Mouse (Mus musculus): ENCODE measurements at regions not wholly inside any gene's neighbourhood (a gene's known extent, or its start where the extent isn't known, plus 50 kb on each side); places are given as distances from the start of the nearest gene placed in this dataset.

DNA sequence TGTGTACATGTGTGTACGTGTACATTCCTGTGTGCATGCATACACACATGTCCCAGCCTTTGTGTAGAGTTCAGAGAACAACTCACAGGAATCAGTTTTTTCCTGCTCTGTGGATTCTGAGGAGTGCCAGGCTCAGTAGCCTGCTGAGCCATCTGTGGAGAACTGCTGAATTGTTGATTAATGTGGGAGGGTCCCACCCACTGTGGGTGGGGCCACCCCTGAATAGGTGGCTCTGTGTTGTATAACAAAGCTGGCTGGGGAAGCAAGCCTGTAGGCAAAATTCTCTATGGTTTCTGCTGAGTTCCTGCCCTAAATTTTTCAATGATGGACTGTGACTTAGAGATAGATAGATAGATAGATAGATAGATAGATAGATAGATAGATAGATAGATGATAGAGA, 196.8 kb upstream of the Mvb12b start:
- Histone ChIP-seq H3K36me3 (ENCODE audit: control insufficient read depth, insufficient read depth) (no peaks in the 10 kb centered on the region), H3K4me3 (ENCODE audit: insufficient read depth, poor library complexity, severe bottlenecking) (no peak overlapping the region), H3K79me2 (ENCODE audit: control insufficient read depth, insufficient read depth) (no peaks in the 10 kb centered on the region), H3K27me3 (ENCODE audit: control insufficient read depth, insufficient read depth, insufficient read length) (peaks cover 7% of the 10 kb centered on the region), H3ac (ENCODE audit: control insufficient read depth, insufficient read length, low read depth) (no peak overlapping the region), H3K79me3 (ENCODE audit: low read depth) (no peaks in the 10 kb centered on the region)
- no peak for TF ChIP-seq CEBPB (IDR thresholded peaks at IDR 0.05; ENCODE audit: low read depth)
- TF ChIP-seq CTCF (IDR thresholded peaks at IDR 0.05; ENCODE audit: control insufficient read depth, insufficient read depth, insufficient read length), result no peak
- no peak for TF ChIP-seq USF1 (IDR thresholded peaks at IDR 0.05; ENCODE audit: low read depth)
- no peak for TF ChIP-seq MYOG (IDR thresholded peaks at IDR 0.05; ENCODE audit: control insufficient read depth, extremely low read depth, insufficient read length)
- TF ChIP-seq MAX (IDR thresholded peaks at IDR 0.05), result no peak

- TF ChIP-seq MYOD1 (IDR thresholded peaks at IDR 0.05; ENCODE audit: control insufficient read depth, insufficient read length, low read depth) (no peak), MAX (IDR thresholded peaks at IDR 0.05) (no peak), USF1 (IDR thresholded peaks at IDR 0.05; ENCODE audit: low read depth) (no peak), CEBPB (IDR thresholded peaks at IDR 0.05; ENCODE audit: low read depth) (no peak), CTCF (IDR thresholded peaks at IDR 0.05; ENCODE audit: control insufficient read depth, insufficient read depth, insufficient read length) (no peak), MYOG (IDR thresholded peaks at IDR 0.05; ENCODE audit: control insufficient read depth, extremely low read depth, insufficient read length) (no peak), FOSL1 (IDR thresholded peaks at IDR 0.05; ENCODE audit: insufficient read depth, low read length, poor library complexity, severe bottlenecking) (no peak)
- no peak overlapping the region for H3K4me3 ChIP-seq (ENCODE audit: insufficient read depth, poor library complexity, severe bottlenecking)
- no peaks in the 10 kb centered on the region for H3K79me3 ChIP-seq (ENCODE audit: low read depth)
- peaks cover 10% of the 10 kb centered on the region for H3K27me3 ChIP-seq (ENCODE audit: control insufficient read depth, insufficient read depth, insufficient read length)
- no peaks in the 10 kb centered on the region for H3K36me3 ChIP-seq (ENCODE audit: control insufficient read depth, insufficient read depth)
- H3K79me2 ChIP-seq (ENCODE audit: control insufficient read depth, insufficient read depth), result no peaks in the 10 kb centered on the region
- H3ac ChIP-seq (ENCODE audit: control insufficient read depth, insufficient read length, low read depth), result no peak overlapping the region
Measured at GRCm38 (mm10) chr2:34082486-34082885, 194.7 kb upstream of the Mvb12b start.

- Histone ChIP-seq H3ac (ENCODE audit: control insufficient read depth, insufficient read length, low read depth) (no peak overlapping the region), H3K79me3 (ENCODE audit: low read depth) (no peaks in the 10 kb centered on the region), H3K27me3 (ENCODE audit: control insufficient read depth, insufficient read depth, insufficient read length) (peaks cover 21% of the 10 kb centered on the region), H3K79me2 (ENCODE audit: control insufficient read depth, insufficient read depth) (no peaks in the 10 kb centered on the region), H3K36me3 (ENCODE audit: control insufficient read depth, insufficient read depth) (no peaks in the 10 kb centered on the region), H3K4me3 (ENCODE audit: insufficient read depth, poor library complexity, severe bottlenecking) (no peak overlapping the region)
- TF ChIP-seq MYOD1 (IDR thresholded peaks at IDR 0.05; ENCODE audit: control insufficient read depth, insufficient read length, low read depth), result no peak
- no peak for TF ChIP-seq CTCF (IDR thresholded peaks at IDR 0.05; ENCODE audit: control insufficient read depth, insufficient read depth, insufficient read length)
- TF ChIP-seq MAX (IDR thresholded peaks at IDR 0.05), result no peak
- no peak for TF ChIP-seq CEBPB (IDR thresholded peaks at IDR 0.05; ENCODE audit: low read depth)
- no peak for TF ChIP-seq MYOG (IDR thresholded peaks at IDR 0.05; ENCODE audit: control insufficient read depth, extremely low read depth, insufficient read length)
- no peak for TF ChIP-seq USF1 (IDR thresholded peaks at IDR 0.05; ENCODE audit: low read depth)
- no peak for TF ChIP-seq FOSL1 (IDR thresholded peaks at IDR 0.05; ENCODE audit: insufficient read depth, low read length, poor library complexity, severe bottlenecking)
Measured at GRCm38 (mm10) chr2:34080176-34080575, 192.4 kb upstream of the Mvb12b start.

DNA sequence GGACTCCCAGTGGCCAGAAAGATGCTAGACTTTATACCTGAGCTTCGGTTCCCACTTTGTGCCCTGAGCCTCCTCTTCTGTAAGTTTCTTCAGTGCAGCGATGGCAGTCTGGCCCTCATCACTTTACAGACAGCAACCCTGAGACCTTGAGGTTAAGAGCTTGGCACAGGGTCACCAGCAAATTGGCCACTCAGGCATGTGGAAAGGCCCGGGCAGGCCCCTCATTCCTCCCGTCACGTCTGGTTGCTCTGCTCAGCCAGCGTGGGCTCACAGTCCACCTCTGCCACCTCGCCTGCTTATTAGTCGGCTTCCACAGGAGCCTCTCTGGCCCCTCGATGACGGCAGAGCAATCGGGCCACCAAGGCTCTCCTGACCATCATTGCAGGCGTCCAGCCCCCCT, 191.5 kb upstream of the Mvb12b start:
- Histone ChIP-seq H3K79me3 (ENCODE audit: low read depth) (no peaks in the 10 kb centered on the region), H3K4me3 (ENCODE audit: insufficient read depth, poor library complexity, severe bottlenecking) (no peak overlapping the region), H3K36me3 (ENCODE audit: control insufficient read depth, insufficient read depth) (no peaks in the 10 kb centered on the region), H3ac (ENCODE audit: control insufficient read depth, insufficient read length, low read depth) (no peak overlapping the region), H3K27me3 (ENCODE audit: control insufficient read depth, insufficient read depth, insufficient read length) (peaks cover 21% of the 10 kb centered on the region), H3K79me2 (ENCODE audit: control insufficient read depth, insufficient read depth) (no peaks in the 10 kb centered on the region)
- TF ChIP-seq FOSL1 (IDR thresholded peaks at IDR 0.05; ENCODE audit: insufficient read depth, low read length, poor library complexity, severe bottlenecking) (no peak), MAX (IDR thresholded peaks at IDR 0.05) (no peak), CTCF (IDR thresholded peaks at IDR 0.05; ENCODE audit: control insufficient read depth, insufficient read depth, insufficient read length) (no peak), MYOD1 (IDR thresholded peaks at IDR 0.05; ENCODE audit: control insufficient read depth, insufficient read length, low read depth) (no peak), MYOG (IDR thresholded peaks at IDR 0.05; ENCODE audit: control insufficient read depth, extremely low read depth, insufficient read length) (no peak), CEBPB (IDR thresholded peaks at IDR 0.05; ENCODE audit: low read depth) (no peak), USF1 (IDR thresholded peaks at IDR 0.05; ENCODE audit: low read depth) (no peak)

DNA sequence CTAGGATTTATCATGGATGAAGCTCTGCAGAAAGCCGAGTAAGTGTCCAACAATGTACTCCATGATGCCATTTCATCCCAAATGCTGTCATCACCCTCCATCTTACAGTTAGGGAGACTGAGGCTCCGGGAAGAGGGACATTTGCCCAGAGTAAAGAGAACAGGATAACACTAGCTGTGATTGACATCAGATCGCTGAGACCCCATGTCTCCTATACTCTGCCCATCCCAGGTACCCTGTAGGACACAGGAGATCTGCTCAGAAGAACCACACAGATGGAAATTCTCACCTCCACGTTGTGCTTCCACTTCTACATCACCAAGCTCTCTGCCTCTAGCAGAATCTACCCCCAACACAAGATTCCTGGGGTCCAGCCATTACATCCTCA, 191.1 kb upstream of the Mvb12b start:
- H3ac ChIP-seq (ENCODE audit: control insufficient read depth, insufficient read length, low read depth), result no peak overlapping the region
- H3K27me3 ChIP-seq (ENCODE audit: control insufficient read depth, insufficient read depth, insufficient read length), result peaks cover 21% of the 10 kb centered on the region
- no peaks in the 10 kb centered on the region for H3K79me3 ChIP-seq (ENCODE audit: low read depth)
- no peaks in the 10 kb centered on the region for H3K36me3 ChIP-seq (ENCODE audit: control insufficient read depth, insufficient read depth)
- H3K79me2 ChIP-seq (ENCODE audit: control insufficient read depth, insufficient read depth), result no peaks in the 10 kb centered on the region
- no peak overlapping the region for H3K4me3 ChIP-seq (ENCODE audit: insufficient read depth, poor library complexity, severe bottlenecking)
- TF ChIP-seq FOSL1 (IDR thresholded peaks at IDR 0.05; ENCODE audit: insufficient read depth, low read length, poor library complexity, severe bottlenecking) (no peak), CEBPB (IDR thresholded peaks at IDR 0.05; ENCODE audit: low read depth) (no peak), CTCF (IDR thresholded peaks at IDR 0.05; ENCODE audit: control insufficient read depth, insufficient read depth, insufficient read length) (no peak), MAX (IDR thresholded peaks at IDR 0.05) (no peak), USF1 (IDR thresholded peaks at IDR 0.05; ENCODE audit: low read depth) (no peak), MYOG (IDR thresholded peaks at IDR 0.05; ENCODE audit: control insufficient read depth, extremely low read depth, insufficient read length) (no peak), MYOD1 (IDR thresholded peaks at IDR 0.05; ENCODE audit: control insufficient read depth, insufficient read length, low read depth) (no peak)

- Histone ChIP-seq H3ac (ENCODE audit: control insufficient read depth, insufficient read length, low read depth) (no peak overlapping the region), H3K36me3 (ENCODE audit: control insufficient read depth, insufficient read depth) (no peaks in the 10 kb centered on the region), H3K27me3 (ENCODE audit: control insufficient read depth, insufficient read depth, insufficient read length) (peaks cover 21% of the 10 kb centered on the region), H3K4me3 (ENCODE audit: insufficient read depth, poor library complexity, severe bottlenecking) (no peak overlapping the region), H3K79me2 (ENCODE audit: control insufficient read depth, insufficient read depth) (no peaks in the 10 kb centered on the region), H3K79me3 (ENCODE audit: low read depth) (no peaks in the 10 kb centered on the region)
- TF ChIP-seq FOSL1 (IDR thresholded peaks at IDR 0.05; ENCODE audit: insufficient read depth, low read length, poor library complexity, severe bottlenecking) (no peak), MYOD1 (IDR thresholded peaks at IDR 0.05; ENCODE audit: control insufficient read depth, insufficient read length, low read depth) (no peak), MYOG (IDR thresholded peaks at IDR 0.05; ENCODE audit: control insufficient read depth, extremely low read depth, insufficient read length) (no peak), CTCF (IDR thresholded peaks at IDR 0.05; ENCODE audit: control insufficient read depth, insufficient read depth, insufficient read length) (no peak), MAX (IDR thresholded peaks at IDR 0.05) (no peak), CEBPB (IDR thresholded peaks at IDR 0.05; ENCODE audit: low read depth) (no peak), USF1 (IDR thresholded peaks at IDR 0.05; ENCODE audit: low read depth) (no peak)
Measured at GRCm38 (mm10) chr2:34078248-34078874, 190.6 kb upstream of the Mvb12b start.

Measured in C2C12 (cell line).